Comparison of ENCODE assay signal across 8 mouse cellular contexts in genomic region chr5:25101126-25101523, GRCm38 (mm10). TPM values are rescaled to one million over a fixed set of nuclear protein-coding genes. Genes with fewer than 3 reads are reported as not detected.
DNase-seq lines count a peak whose midpoint lies in the region; ATAC-seq lines count a peak whose summit lies in the region.

No protein-coding gene starts in this region.

- intact Hi-C loops in left cerebral cortex, postnatal 14 days (cut with DNase I) = loop anchor here (5.0 kb wide), 1 partner anchor 61 kb away; no protein-coding TSS in a partner anchor

- H3K4me3 ChIP-seq in embryonic facial prominence, embryonic 10.5 days = peak overlapping the region; percentile 74
- H3K4me3 ChIP-seq in heart, embryonic 11.5 days (ENCODE audit: low read depth, low read length) = peak overlapping the region; percentile 53

- peak overlapping the region; percentile 96 for H3K4me2 ChIP-seq in heart, embryonic 11.5 days

- peak; percentile 63 for DNase-seq in CD4-positive, CD25-positive, alpha-beta regulatory T cell, adult 2 months (ENCODE audit: low read depth, low spot score)
- DNase-seq in MEL-GATA-1-ER (ENCODE audit: extremely low read depth, low read depth) = peak; percentile 49
- DNase-seq in embryonic facial prominence, embryonic 10.5 days (ENCODE audit: low spot score) = peak; percentile 46
- peak; percentile 90 for DNase-seq in kidney, adult 9 months
- peak; percentile 73 for DNase-seq in lung, postnatal 10 days
- DNase-seq in ovary, adult 18-20 months (ENCODE audit: low spot score) = peak; percentile 58
- DNase-seq in left cerebral cortex, postnatal 14 days (ENCODE audit: low spot score in 2 of 2) = no peak

- no peaks in the 10 kb centered on the region for H3K36me3 ChIP-seq in embryonic facial prominence, embryonic 10.5 days (replicated peaks)
- H3K36me3 ChIP-seq in heart, embryonic 11.5 days (ENCODE audit: control insufficient read depth, insufficient read depth, low read length) = no peaks in the 10 kb centered on the region

- peak overlapping the region; percentile 77 for H3K27ac ChIP-seq in embryonic facial prominence, embryonic 10.5 days (replicated peaks)
- H3K27ac ChIP-seq in heart, embryonic 11.5 days (ENCODE audit: low read depth, low read length) = no peak overlapping the region

- peak overlapping the region; percentile 69 for H3K9ac ChIP-seq in heart, embryonic 11.5 days (ENCODE audit: low read depth, low read length)

- H3K4me1 ChIP-seq in embryonic facial prominence, embryonic 10.5 days = peaks cover 25% of the 10 kb centered on the region
- H3K4me1 ChIP-seq in heart, embryonic 11.5 days (ENCODE audit: control insufficient read depth, insufficient read depth, low read length) = peaks cover 5% of the 10 kb centered on the region; the same call in 1 of the 2 replicates

- 1% methylated on average over 25 of the region's 25 CpGs for WGBS in embryonic facial prominence, embryonic 10.5 days
- under 1% methylated on average over 25 of the region's 25 CpGs for WGBS in heart, embryonic 11.5 days (ENCODE audit: insufficient replicate concordance)

- peaks cover 75% of the 10 kb centered on the region for H3K27me3 ChIP-seq in embryonic facial prominence, embryonic 10.5 days (replicated peaks; ENCODE audit: low read depth, poor library complexity, severe bottlenecking)
- peaks cover 24% of the 10 kb centered on the region for H3K27me3 ChIP-seq in heart, embryonic 11.5 days (ENCODE audit: control insufficient read depth, insufficient read depth, low read length)

- no peaks in the 10 kb centered on the region for H3K9me3 ChIP-seq in embryonic facial prominence, embryonic 10.5 days
- H3K9me3 ChIP-seq in heart, embryonic 11.5 days (replicated peaks; ENCODE audit: control insufficient read depth, low read length) = no peaks in the 10 kb centered on the region

- no peak for ATAC-seq in heart, embryonic 11.5 days (replicated peaks; ENCODE audit: insufficient number of reproducible peaks, low FRiP score, low TSS enrichment)

RNA-seq across cellular contexts. Expression of gene Prkag2, which starts 0.7 kb away (rescaled TPM):
- 38.2 and 39.5 TPM in 2 replicates for polyA plus RNA-seq in embryonic facial prominence, embryonic 10.5 days (2016; fragmentation: Nextera tagmentation; extraction: Ambion mirVana)
- polyA plus RNA-seq in heart, embryonic 11.5 days (2014; fragmentation: Nextera tagmentation; extraction: Ambion mirVana) = 84.6 and 101 TPM in 2 replicates
- total RNA-seq in left cerebral cortex, postnatal 14 days (2021) = 100 to 1,000 TPM in 1 of 2 experiments, 10 to 100 TPM in 1; 99.4 to 104 TPM

Comparison
In these comparisons a context has a peak if more than half of its experiments do, and no peak if none do; other contexts are left out.
1. DNase-seq: peak in CD4-positive, CD25-positive, alpha-beta regulatory T cell, adult 2 months (single experiment), MEL-GATA-1-ER (single experiment), embryonic facial prominence, embryonic 10.5 days (single experiment), kidney, adult 9 months (single experiment), lung, postnatal 10 days (single experiment) and ovary, adult 18-20 months (single experiment); none in left cerebral cortex, postnatal 14 days (0 of 2).